Mouse (Mus musculus): ENCODE data around the gene Olfr466. TPM values are rescaled to one million over a fixed set of nuclear protein-coding genes. Genes with fewer than 3 reads are reported as not detected.
A peak's percentile ranks its signal among the peaks of the same experiment; 100 is the strongest.

Gene Olfr466
- not detected in 2 replicates for polyA plus RNA-seq (2015; fragmentation: Nextera tagmentation; extraction: Ambion mirVana)

DNA sequence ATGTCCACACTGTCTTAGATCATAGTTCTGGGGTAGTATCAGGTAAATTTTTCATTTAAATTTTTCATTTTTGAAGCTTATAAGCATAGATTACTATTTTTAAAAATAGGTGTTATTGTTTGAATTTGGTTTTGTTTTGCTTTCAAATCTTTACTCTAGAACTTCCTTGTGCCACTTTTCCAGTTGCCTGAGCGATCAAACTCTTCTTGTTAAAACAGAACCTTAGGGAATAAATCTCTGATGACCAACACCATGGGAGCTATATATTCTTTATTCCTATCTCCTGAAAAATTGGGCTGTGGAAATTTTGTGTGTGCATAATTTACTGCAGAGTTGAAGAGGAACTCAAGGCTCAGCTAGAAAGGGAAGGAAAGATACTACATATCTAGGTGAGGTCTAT is at the start of gene Olfr466:
Gene Olfr466 (plus strand): TSS at position 301 of the 400 bp plus-strand sequence.
- Histone ChIP-seq H3K36me3 (no peaks in the 10 kb centered on the region), H3K9me3 (0 out of 2 replicates have a peak, but pooled peaks cover 3% of the 10 kb centered on the region), H3K4me3 (no peak within 1 kb of the TSS), H3K4me2 (no peak within 1 kb of the TSS), H3K27me3 (no peaks in the 10 kb centered on the region), H3K27ac (replicated peaks) (no peak within 1 kb of the TSS), H3K4me1 (replicated peaks) (no peaks in the 10 kb centered on the region), H3K9ac (no peak within 1 kb of the TSS)
- ATAC-seq (ENCODE audit: low read depth) = no peak
- 76% methylated on average over 1 of the region's 1 CpGs for WGBS

DNA sequence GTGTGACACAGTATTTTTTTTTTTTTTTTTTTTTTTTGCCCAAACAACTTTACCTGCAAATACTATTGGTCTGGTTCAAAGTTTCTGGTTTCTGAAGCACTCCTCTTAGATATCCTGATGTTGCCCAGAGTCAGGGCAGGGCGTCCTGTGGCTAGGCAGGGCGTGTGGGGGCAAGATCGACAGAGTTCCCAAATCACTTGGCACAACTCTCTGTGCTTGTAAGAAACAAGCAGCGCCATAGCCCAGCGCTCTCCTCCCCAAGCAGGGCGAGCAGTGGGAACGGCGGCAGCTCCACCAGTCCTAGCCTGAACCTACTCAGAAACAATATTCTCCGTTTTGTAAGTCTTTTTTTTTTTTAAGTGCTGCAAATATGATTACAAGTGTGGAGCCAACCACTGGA is 49.4 kb upstream of the Olfr466 start:
- no peak overlapping the region for H3K9ac ChIP-seq
- WGBS = 98% methylated on average over 9 of the region's 9 CpGs
- H3K9me3 ChIP-seq = peaks cover 54% of the 10 kb centered on the region
- no peaks in the 10 kb centered on the region for H3K27me3 ChIP-seq
- H3K4me3 ChIP-seq = no peak overlapping the region
- H3K4me2 ChIP-seq = no peak overlapping the region
- H3K4me1 ChIP-seq (replicated peaks) = no peaks in the 10 kb centered on the region
- H3K36me3 ChIP-seq = peaks cover 8% of the 10 kb centered on the region
- no peak for ATAC-seq (ENCODE audit: low read depth)
- no peak overlapping the region for H3K27ac ChIP-seq (replicated peaks)

DNA sequence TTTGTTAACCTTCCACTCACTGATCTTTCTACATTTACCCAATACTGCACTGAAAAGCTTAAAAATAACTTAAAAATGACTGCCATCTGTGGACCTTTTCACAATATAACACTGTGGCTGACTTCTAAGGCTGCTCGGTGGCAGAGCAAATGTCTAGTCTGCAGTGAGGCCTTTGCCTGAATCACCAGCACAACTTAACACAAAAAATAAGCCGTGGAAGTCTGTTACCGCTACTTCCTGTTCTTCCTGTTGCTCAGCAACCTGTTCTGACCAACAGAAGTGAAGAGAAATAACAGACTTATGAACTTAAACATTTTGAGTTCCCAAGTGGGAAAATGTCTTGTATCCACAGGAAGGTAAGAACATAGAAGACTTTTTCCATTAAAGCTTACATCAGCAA is 48.8 kb upstream of the Olfr466 start:
- Histone ChIP-seq H3K9ac (no peak overlapping the region), H3K27me3 (no peaks in the 10 kb centered on the region), H3K4me1 (replicated peaks) (no peaks in the 10 kb centered on the region), H3K36me3 (peaks cover 8% of the 10 kb centered on the region), H3K4me2 (no peak overlapping the region), H3K9me3 (peaks cover 57% of the 10 kb centered on the region), H3K27ac (replicated peaks) (no peak overlapping the region), H3K4me3 (no peak overlapping the region)
- no peak for ATAC-seq (ENCODE audit: low read depth)
- 96% methylated on average over 3 of the region's 3 CpGs for WGBS

DNA sequence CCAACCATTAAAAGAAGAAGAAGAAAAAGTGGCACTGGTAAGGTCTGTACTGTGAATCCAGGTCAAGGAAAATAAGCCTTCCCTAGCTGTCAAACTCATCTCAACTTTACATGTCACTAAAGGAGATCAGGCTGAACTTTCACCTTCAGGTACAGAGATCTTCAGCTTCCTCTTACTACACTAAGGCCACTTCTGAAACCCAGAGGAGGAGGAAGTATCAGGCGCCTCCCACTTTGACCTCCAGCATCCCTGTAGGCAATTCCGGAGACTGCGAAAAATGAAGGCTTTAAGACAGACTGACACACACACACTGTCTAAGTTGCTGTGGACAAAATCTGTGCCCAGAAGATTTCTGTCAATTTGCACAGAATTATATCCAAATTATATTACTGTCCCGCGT is 38.1 kb upstream of the Olfr466 start:
- Histone ChIP-seq H3K9me3 (peaks cover 5% of the 10 kb centered on the region; the same call in 1 of the 2 replicates), H3K4me2 (peak overlapping the region; percentile 83), H3K4me3 (peak overlapping the region; percentile 88), H3K27me3 (no peaks in the 10 kb centered on the region), H3K27ac (replicated peaks) (peak overlapping the region; percentile 89), H3K4me1 (replicated peaks) (peaks cover 23% of the 10 kb centered on the region), H3K9ac (peak overlapping the region; percentile 95), H3K36me3 (no peaks in the 10 kb centered on the region)
- WGBS = 2% methylated on average over 5 of the region's 5 CpGs
- no peak for ATAC-seq (ENCODE audit: low read depth)

DNA sequence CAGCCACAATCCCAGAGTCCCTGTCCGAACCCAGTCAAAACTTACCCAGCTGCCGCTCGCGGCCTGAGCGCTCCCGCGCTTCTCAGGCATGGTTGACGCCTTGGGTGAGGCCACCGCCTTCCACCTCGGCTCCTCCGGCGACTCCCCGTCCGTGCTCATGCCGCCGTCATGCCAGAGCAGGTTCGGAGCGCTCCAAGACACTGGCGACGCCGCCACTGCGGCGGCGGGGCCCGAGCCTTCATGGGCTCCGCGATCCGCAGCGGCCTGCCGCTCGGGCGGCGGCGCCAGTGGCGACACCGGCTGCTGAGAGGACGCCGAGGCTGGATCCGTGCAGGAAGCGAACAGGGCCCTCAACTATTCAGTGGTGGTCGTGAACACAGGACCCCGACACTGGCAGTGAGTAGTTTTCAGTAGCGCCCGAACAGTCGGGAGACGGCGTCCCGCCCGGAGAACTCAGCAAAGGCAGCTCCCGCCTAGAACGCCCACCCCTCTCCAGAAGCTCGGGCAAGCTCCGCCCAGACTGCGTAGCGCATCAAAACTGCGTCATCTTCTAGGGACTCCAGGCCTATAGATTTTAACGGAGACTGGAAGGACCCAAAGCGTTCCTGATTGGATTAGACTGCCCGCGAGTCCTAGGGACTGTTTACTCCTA is 37.5 kb upstream of the Olfr466 start, which contains the start of gene Mfsd14b:
Gene Mfsd14b (minus strand): TSS at position 517 of the 652 bp plus-strand sequence.
- peak; percentile 99 for ATAC-seq (ENCODE audit: low read depth)
- WGBS = under 1% methylated on average over 60 of the region's 60 CpGs
- H3K27ac ChIP-seq (replicated peaks) = peak within 1 kb of the TSS; percentile 89
- no peaks in the 10 kb centered on the region for H3K27me3 ChIP-seq
- H3K4me1 ChIP-seq (replicated peaks) = peaks cover 23% of the 10 kb centered on the region
- H3K4me2 ChIP-seq = peak within 1 kb of the TSS; percentile 83
- H3K9me3 ChIP-seq = peaks cover 4% of the 10 kb centered on the region; the same call in 1 of the 2 replicates
- no peaks in the 10 kb centered on the region for H3K36me3 ChIP-seq
- H3K9ac ChIP-seq = peak within 1 kb of the TSS; percentile 95
- H3K4me3 ChIP-seq = peak within 1 kb of the TSS; percentile 88

DNA sequence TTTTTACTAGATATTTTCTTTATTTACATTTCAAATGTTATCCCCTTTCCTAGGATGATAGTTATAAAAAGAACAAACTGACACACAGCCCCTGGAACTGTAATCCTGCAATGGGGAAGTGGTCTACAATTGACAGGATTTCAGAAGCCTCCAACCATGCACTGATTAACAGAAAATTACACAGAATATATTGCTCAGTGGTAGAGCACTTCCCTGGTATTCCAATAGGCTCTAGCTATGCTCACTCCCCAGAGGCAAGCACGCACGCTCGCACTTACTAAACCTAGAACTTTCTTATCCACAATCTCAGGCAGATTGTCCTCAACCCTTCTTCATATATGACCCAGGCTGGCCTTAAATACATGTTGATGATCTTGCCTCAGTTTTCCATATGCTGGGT is 36.8 kb upstream of the Olfr466 start:
- H3K4me2 ChIP-seq = peak overlapping the region; percentile 83
- no peaks in the 10 kb centered on the region for H3K27me3 ChIP-seq
- peak overlapping the region; percentile 89 for H3K27ac ChIP-seq (replicated peaks)
- peaks cover 23% of the 10 kb centered on the region for H3K4me1 ChIP-seq (replicated peaks)
- ATAC-seq (ENCODE audit: low read depth) = peak; percentile 74
- 62% methylated on average over 3 of the region's 3 CpGs for WGBS
- H3K9ac ChIP-seq = peak overlapping the region; percentile 95
- no peaks in the 10 kb centered on the region for H3K36me3 ChIP-seq
- H3K4me3 ChIP-seq = peak overlapping the region; percentile 88
- H3K9me3 ChIP-seq = no peaks in the 10 kb centered on the region

DNA sequence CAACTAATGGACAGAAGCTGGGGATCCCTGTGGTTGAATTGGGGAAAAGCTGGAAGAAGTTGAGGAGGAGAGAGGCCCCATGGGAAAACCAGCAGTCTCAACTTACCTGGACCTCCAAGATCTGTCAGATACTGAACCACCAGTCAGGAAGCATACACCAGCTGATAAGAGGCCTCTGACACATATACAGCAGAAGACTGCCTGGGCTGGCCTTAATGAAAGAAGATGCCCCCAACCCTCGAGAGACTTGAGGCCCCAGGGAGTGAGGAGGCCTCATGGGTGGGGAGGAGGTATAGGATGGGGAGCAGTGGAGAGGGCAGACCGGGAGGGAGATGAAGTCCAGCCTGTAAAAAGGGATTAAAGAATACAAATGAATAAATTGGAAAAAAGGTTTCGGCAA is 29.1 kb upstream of the Olfr466 start:
- no peak overlapping the region for H3K4me2 ChIP-seq
- H3K9ac ChIP-seq = no peak overlapping the region
- H3K4me3 ChIP-seq = no peak overlapping the region
- H3K9me3 ChIP-seq = no peaks in the 10 kb centered on the region
- ATAC-seq (ENCODE audit: low read depth) = no peak
- no peaks in the 10 kb centered on the region for H3K4me1 ChIP-seq (replicated peaks)
- no peaks in the 10 kb centered on the region for H3K36me3 ChIP-seq
- no peaks in the 10 kb centered on the region for H3K27me3 ChIP-seq
- H3K27ac ChIP-seq (replicated peaks) = no peak overlapping the region
- 74% methylated on average over 3 of the region's 3 CpGs for WGBS

DNA sequence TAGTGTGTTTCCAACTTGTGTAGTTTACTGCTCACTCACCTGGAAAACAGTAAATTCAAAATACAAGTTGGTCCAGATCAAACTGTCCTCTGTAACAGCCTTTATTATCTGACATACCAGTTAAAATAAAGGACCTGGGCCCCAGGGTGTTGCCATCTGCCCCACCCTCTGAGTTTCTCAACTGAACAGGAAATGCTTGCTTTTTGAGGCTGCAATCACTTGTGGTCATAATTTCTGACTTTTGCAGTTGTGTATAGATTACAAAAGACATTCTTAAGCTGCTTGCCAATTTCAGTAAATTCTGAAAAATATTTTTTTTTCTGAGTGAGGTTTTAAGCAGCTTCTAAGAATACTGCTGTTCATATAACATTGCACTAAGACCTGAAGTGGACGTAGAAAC is 27.9 kb upstream of the Olfr466 start:
- no peaks in the 10 kb centered on the region for H3K36me3 ChIP-seq
- 84% methylated on average over 1 of the region's 1 CpGs for WGBS
- no peak overlapping the region for H3K4me3 ChIP-seq
- no peaks in the 10 kb centered on the region for H3K27me3 ChIP-seq
- no peak overlapping the region for H3K4me2 ChIP-seq
- no peaks in the 10 kb centered on the region for H3K4me1 ChIP-seq (replicated peaks)
- ATAC-seq (ENCODE audit: low read depth) = no peak
- no peak overlapping the region for H3K27ac ChIP-seq (replicated peaks)
- no peaks in the 10 kb centered on the region for H3K9me3 ChIP-seq
- H3K9ac ChIP-seq = no peak overlapping the region

DNA sequence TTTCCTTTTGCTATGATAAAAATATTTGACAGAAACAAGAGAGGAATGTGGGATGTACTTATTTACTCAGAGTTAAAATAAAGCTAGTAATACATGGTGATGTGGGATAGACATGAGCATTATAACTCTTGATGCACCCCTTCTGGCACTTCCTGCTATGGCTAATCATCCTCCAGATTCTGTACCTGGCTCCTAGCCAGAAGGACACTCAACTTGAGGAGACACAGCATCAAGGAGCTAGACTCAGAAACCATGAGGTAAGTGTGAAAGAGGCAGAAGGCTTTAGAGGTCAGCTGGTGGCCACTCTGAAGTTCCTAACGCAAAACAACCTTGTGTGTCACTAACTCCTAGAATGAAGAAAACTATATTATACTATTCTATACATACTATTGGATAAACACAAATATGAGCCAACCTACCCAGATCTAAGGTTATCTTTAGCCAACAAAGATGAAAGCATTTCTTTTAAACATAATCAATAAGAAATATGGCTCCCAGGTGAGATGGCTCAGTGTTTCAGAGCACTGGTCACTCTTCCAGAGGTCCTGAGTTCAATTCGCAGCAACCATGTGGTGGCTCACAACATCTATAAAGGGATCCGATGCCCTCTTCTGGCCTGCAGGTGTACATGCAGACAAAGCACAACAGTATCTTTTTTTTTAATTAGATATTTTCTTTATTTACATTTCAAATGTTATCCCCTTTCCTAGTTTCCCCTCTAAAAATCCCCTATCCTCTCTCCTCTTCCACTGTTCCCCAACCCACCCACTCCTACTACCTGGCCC is 22.8 kb upstream of the Olfr466 start:
- WGBS = 71% methylated on average over 3 of the region's 3 CpGs
- H3K4me3 ChIP-seq = no peak overlapping the region

DNA sequence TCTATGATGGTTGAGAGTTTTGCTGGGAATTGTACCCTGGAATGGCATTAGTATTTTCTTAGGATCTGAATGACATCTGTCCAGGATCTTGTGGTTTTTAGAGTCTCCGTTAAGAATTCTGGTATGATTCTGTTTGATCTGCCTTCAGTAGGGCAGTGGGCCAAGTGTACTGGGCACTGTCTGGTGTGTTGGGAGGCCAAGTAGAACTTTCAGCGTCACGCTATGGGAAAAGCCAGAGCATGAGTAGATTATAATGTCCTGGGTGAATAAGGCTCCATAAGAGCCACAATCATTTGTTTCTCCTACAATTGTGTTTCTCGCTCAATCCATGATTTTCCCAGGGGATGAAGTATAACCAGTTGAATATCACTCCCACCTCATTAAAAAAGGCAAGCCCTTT is 12.3 kb upstream of the Olfr466 start, which contains the start of gene Olfr465-ps1:
Gene Olfr465-ps1 (plus strand): TSS at position 301 of the 400 bp plus-strand sequence.
- Histone ChIP-seq H3K4me3 (no peak within 1 kb of the TSS), H3K9ac (no peak within 1 kb of the TSS), H3K4me1 (replicated peaks) (no peaks in the 10 kb centered on the region), H3K27ac (replicated peaks) (no peak within 1 kb of the TSS), H3K27me3 (no peaks in the 10 kb centered on the region), H3K4me2 (no peak within 1 kb of the TSS), H3K36me3 (no peaks in the 10 kb centered on the region), H3K9me3 (no peaks in the 10 kb centered on the region)
- 88% methylated on average over 4 of the region's 4 CpGs for WGBS
- ATAC-seq (ENCODE audit: low read depth) = no peak

More for the DNA sequence above, 22.8 kb upstream of the Olfr466 start:
- no peak for ATAC-seq (ENCODE audit: low read depth)
- Histone ChIP-seq H3K4me1 (replicated peaks) (no peaks in the 10 kb centered on the region), H3K4me2 (no peak overlapping the region), H3K9me3 (0 out of 2 replicates have a peak, but pooled peaks cover 5% of the 10 kb centered on the region), H3K27me3 (no peaks in the 10 kb centered on the region), H3K27ac (replicated peaks) (no peak overlapping the region), H3K36me3 (no peaks in the 10 kb centered on the region), H3K9ac (no peak overlapping the region)

DNA sequence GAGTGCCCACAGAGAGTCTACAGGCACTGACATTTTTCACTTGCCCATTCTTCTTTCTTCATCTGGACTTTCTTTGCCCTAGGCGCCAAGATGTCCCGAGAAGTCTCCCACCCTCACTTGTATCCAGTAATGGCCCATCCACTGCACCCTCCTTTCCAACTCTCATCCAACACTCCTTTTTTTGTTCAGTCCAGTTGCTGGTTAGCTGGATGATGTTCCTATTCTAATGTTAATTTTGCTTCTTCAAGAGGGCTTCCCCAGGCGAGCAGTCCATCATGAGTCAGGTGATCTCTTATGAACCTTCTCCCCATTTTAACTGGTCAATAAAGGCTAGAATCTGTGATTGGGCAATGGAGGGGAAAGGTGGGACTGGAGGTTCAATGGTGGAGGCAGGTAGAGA is 24.1 kb downstream of the Olfr466 start:
- H3K27me3 ChIP-seq = no peaks in the 10 kb centered on the region
- 80% methylated on average over 3 of the region's 3 CpGs for WGBS
- H3K4me3 ChIP-seq = no peak overlapping the region
- no peak overlapping the region for H3K27ac ChIP-seq (replicated peaks)
- H3K36me3 ChIP-seq = no peaks in the 10 kb centered on the region
- H3K9me3 ChIP-seq = no peaks in the 10 kb centered on the region
- H3K9ac ChIP-seq = no peak overlapping the region
- H3K4me2 ChIP-seq = no peak overlapping the region
- H3K4me1 ChIP-seq (replicated peaks) = no peaks in the 10 kb centered on the region; the same call in 1 of the 2 replicates
- ATAC-seq (ENCODE audit: low read depth) = no peak

DNA sequence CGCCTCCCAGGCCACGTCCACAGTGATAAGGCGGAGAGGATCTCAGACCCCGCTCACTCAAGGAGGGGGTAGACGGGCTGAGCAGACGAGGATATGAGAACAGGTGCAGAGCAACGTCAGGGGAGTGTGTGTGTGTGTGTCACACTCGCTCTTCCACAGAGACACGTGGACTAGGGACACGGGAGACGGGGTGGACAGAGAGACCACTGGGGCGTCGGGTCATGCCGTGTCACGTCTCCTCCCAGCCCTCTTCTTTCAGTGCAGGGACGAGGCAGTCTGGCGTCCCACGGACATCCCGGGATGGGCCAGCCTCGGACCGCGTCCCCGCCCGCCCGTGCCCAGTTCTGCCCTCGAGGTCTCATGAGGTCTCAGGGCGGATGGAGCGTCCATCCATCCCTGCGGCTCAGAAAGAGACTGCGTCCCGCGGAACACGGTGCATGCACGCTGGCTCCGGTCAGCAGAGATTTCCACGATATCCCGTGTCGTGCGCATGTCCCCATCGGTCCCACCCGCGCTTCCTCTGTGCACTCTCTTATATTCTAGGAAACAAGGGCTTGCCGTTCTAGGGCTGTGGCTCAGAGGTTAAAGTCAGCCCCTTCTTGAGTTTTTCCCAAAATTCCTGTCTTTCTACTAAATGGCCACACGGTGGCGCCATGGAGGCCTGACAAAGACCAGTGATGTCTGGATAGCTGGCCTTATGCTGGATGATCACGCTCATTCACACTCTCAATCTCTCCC is 25.9 kb downstream of the Olfr466 start:
- 24% methylated on average over 45 of the region's 46 CpGs for WGBS
- H3K4me3 ChIP-seq = peak overlapping the region; percentile 38
- ATAC-seq (ENCODE audit: low read depth) = peak; percentile 86
- no peaks in the 10 kb centered on the region for H3K36me3 ChIP-seq
- H3K27me3 ChIP-seq = no peaks in the 10 kb centered on the region
- H3K27ac ChIP-seq (replicated peaks) = no peak overlapping the region
- H3K4me2 ChIP-seq = peak overlapping the region; percentile 64
- H3K9ac ChIP-seq = peak overlapping the region; percentile 67
- H3K9me3 ChIP-seq = no peaks in the 10 kb centered on the region
- H3K4me1 ChIP-seq (replicated peaks) = no peaks in the 10 kb centered on the region; the same call in 1 of the 2 replicates
